Mouse (Mus musculus): ENCODE results near the gene Tesk1.

The Tesk1 gene

DNA sequence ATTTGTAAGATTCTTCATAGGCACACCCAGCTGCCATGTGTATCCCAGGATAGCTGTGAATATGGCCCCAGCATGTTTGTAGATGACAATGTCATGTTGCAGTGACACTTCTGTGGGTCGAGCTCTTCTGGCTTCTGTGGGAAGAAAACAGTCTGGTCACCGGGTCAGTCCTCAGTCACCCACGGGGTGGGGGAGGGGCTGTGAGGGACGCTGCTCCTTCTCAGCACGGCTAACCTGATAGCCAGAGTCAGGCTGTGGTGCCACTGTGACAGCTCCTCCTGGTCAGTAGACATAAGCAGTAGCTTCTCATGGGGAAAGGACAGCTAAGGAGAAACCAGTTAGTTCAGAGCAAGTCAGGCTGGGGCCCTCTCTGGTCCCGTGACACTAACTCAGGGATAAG, 54.8 kb downstream of the Tesk1 start:
- DNase-seq = no peak

DNA sequence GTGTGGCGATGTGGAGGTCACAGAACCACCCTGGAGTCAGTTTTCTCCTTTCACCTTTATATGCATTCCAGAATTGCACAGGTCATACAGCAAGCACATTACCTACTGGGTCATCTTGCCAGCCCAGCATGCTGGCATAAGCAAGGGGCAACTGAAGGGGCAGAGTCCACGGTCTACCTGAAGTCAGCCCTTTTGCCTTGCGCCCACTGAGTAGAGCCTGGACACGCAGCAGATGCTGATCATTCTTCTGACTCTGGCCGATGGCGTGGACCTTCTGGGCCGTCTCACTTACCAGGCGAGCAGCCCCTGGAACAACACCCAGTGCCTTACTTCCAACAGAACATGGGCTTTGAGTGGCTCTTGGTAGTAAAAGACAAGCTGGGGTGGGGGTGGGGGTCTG, 55.7 kb downstream of the Tesk1 start:
- no peak for DNase-seq

All from thymus, postnatal 14 days (tissue).